Mouse (Mus musculus) neutrophil, adult 83 days (primary cell): Measurements from ENCODE around the gene Col28a1. TPM values are rescaled to one million over a fixed set of nuclear protein-coding genes. Genes with fewer than 3 reads are reported as not detected.

Experiments
- total RNA-seq, 2 experiments: library from RNA; stranded (reverse); gene quantifications; one replicate each; pipeline ENCODE4 v1.2.4; 2023

Gene Col28a1
- total RNA-seq: not detected

GRCm38 (mm10) chr6:8192517-8192916, at the start of gene Col28a1:
TSS of gene Col28a1 (minus strand) at chr6:8192617.

GRCm38 (mm10) chr6:8209047-8209865, 16.8 kb upstream of the Col28a1 start, which contains the start of gene Mios:
TSS of gene Mios (plus strand) at chr6:8209222.

Other genes with a start within 250 kb of the Col28a1 start
- 10 to 100 TPM in 1 of 2 experiments, 1 to 10 TPM in 1; 9.3 to 10.3 TPM for gene Mios, start 16.6 kb upstream of the Col28a1 start, total RNA-seq
- 10 to 100 TPM; 26.6 to 28.4 TPM for gene Rpa3, start 66.6 kb upstream of the Col28a1 start, total RNA-seq
- 10 to 100 TPM; 15.5 to 20.4 TPM for gene Umad1, start 66.7 kb upstream of the Col28a1 start, total RNA-seq
- gene Gm45062, start 66.8 kb upstream of the Col28a1 start, total RNA-seq: under 1 TPM in 1 of 2 experiments, not detected in 1; 0.35 TPM